Mouse (Mus musculus): ENCODE results near the gene Spdye4a.

- TF ChIP-seq POLR2A (IDR thresholded peaks at IDR 0.05; ENCODE audit: control insufficient read depth, low read depth, low read length) (no peak), CTCF (IDR thresholded peaks at IDR 0.05; ENCODE audit: control insufficient read depth, insufficient read depth, insufficient replicate concordance, low read depth, low read length) (no peak)
Observed at GRCm38 (mm10) chr5:143195166-143195565, 31.5 kb downstream of the Spdye4a start.

Measured in testis, adult 2 months (tissue).